Mouse (Mus musculus) testis, adult 2 months (tissue): Measurements from ENCODE around the gene Angptl3.

Source experiments
- CTCF ChIP-seq: fragments of 200-500 bp; IDR thresholded peaks from 2 replicates; pipeline ENCODE4 v1.5.1; 2012; ENCODE audit warnings: low read depth, mild to moderate bottlenecking, inconsistent platforms, low read length, moderate library complexity; ENCODE audit not compliant: control insufficient read depth, insufficient read depth, insufficient replicate concordance
- POLR2A ChIP-seq: fragments of 200-500 bp; IDR thresholded peaks from 2 replicates; pipeline ENCODE4 v1.6.1; 2012; ENCODE audit warnings: low read depth, mild to moderate bottlenecking, inconsistent platforms, low read length, moderate library complexity; ENCODE audit not compliant: control insufficient read depth

DNA sequence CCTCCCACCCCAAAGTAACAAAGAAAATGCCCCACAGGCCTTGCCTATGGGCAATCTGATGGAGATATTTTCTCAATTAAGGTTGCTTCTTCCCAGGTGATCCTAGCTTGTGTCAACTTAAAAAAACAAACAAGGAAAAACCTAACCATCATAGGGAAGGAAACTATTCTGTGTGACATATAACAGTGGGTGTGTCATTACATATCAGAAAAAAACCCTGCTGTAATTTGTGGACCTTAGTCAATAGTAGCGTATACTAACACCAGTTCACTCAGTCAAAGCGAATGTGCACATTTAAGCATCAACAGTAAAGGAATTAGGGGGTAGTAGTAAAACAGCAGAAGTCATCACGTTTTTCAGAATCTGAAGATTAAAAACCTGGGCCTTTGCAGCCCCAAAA is 61.0 kb downstream of the Angptl3 start:
- TF ChIP-seq POLR2A (no peak), CTCF (no peak)
